Mouse (Mus musculus): ENCODE measurements around the gene Gm21954.

Gene Gm21954

GRCm38 (mm10) chr3:55462904-55463668 lies 8.9 kb downstream of the Gm21954 start:
- no peak for DNase-seq (ENCODE audit: low spot score)

- no peak for DNase-seq (ENCODE audit: low spot score)
Observed at GRCm38 (mm10) chr3:55461685-55462655, 10.0 kb downstream of the Gm21954 start.

GRCm38 (mm10) chr3:55461092-55461491 lies 10.9 kb downstream of the Gm21954 start:
- DNase-seq (ENCODE audit: low spot score): no peak

- no peak for DNase-seq (ENCODE audit: low spot score)
Observed at GRCm38 (mm10) chr3:55452464-55452863, 19.5 kb downstream of the Gm21954 start.

GRCm38 (mm10) chr3:55451877-55452276 lies 20.1 kb downstream of the Gm21954 start:
- DNase-seq (ENCODE audit: low spot score): no peak

GRCm38 (mm10) chr3:55451035-55451434 lies 21.0 kb downstream of the Gm21954 start:
- no peak for DNase-seq (ENCODE audit: low spot score)

- DNase-seq (ENCODE audit: low spot score): no peak
Observed at GRCm38 (mm10) chr3:55449148-55449547, 22.9 kb downstream of the Gm21954 start.

- DNase-seq (ENCODE audit: low spot score): peak; percentile 72
Observed at GRCm38 (mm10) chr3:55447486-55448460, 24.2 kb downstream of the Gm21954 start.

- no peak for DNase-seq (ENCODE audit: low spot score)
Observed at GRCm38 (mm10) chr3:55446681-55447080, 25.3 kb downstream of the Gm21954 start.

- DNase-seq (ENCODE audit: low spot score): no peak
Observed at GRCm38 (mm10) chr3:55443725-55444124, 28.3 kb downstream of the Gm21954 start.

GRCm38 (mm10) chr3:55443271-55443670 lies 28.7 kb downstream of the Gm21954 start:
- no peak for DNase-seq (ENCODE audit: low spot score)

- DNase-seq (ENCODE audit: low spot score): no peak
Observed at GRCm38 (mm10) chr3:55442012-55442645, 29.9 kb downstream of the Gm21954 start.

GRCm38 (mm10) chr3:55440342-55440741 lies 31.7 kb downstream of the Gm21954 start:
- DNase-seq (ENCODE audit: low spot score): no peak

GRCm38 (mm10) chr3:55438824-55439446 lies 33.1 kb downstream of the Gm21954 start:
- no peak for DNase-seq (ENCODE audit: low spot score)

- no peak for DNase-seq (ENCODE audit: low spot score)
Observed at GRCm38 (mm10) chr3:55434276-55434675, 37.7 kb downstream of the Gm21954 start.

- no peak for DNase-seq (ENCODE audit: low spot score)
Observed at GRCm38 (mm10) chr3:55431223-55431622, 40.8 kb downstream of the Gm21954 start.

- no peak for DNase-seq (ENCODE audit: low spot score)
Observed at GRCm38 (mm10) chr3:55430022-55430549, 41.9 kb downstream of the Gm21954 start.

GRCm38 (mm10) chr3:55423640-55424397 lies 48.2 kb downstream of the Gm21954 start:
- no peak for DNase-seq (ENCODE audit: low spot score)

GRCm38 (mm10) chr3:55420436-55421083 lies 51.5 kb downstream of the Gm21954 start:
- no peak for DNase-seq (ENCODE audit: low spot score)

All from ovary, adult 18-20 months (tissue).